Mouse (Mus musculus) CD4-positive helper T cell, adult 2 months (primary cell): ENCODE data around the gene Ccpg1.

Experiments
- DNase-seq: peaks from one replicate; pipeline ENCODE4 v3.0.0-alpha.2; 2012; ENCODE audit warnings: low read depth, missing footprints, low spot score

Gene Ccpg1

DNA sequence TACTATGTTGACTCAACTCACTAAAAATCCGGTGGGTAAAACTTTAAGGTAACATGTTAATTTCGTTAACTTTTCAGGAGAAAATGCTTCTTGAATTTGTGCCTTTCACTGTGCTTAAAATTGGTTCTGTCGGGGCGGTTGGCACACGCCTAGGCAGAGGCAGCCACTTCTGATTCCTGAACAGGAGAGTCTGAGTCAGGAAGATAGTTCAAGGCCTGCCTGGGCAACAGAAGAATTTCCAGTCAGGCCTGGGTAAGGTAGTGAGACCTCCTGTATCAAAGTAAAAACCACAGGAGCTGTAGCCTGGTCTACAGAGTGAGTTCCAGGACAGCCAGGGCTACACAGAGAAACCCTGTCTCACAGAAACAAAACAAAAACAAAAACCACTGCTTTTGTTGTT is 7.3 kb downstream of the Ccpg1 start:
- DNase-seq = no peak

DNA sequence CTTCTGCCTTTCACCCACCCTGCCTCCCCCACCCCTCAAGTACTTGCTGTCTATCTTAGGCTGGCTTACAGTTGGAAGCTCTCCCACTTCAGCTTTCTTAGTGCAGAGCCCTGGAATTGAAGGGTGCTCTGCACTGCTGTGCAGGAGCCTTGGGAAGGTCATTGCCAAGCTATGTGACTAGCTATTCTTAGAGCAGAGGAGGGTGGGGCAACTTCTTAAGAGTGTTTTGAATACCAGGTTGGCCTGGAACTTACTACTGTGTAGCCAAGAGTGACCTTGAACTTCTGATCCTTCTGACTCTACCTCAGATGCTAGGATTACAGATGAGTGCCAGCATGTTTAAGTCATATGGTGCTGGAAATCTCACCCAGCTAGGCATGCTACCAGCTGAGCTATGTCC is 10.9 kb downstream of the Ccpg1 start:
- DNase-seq = no peak

DNA sequence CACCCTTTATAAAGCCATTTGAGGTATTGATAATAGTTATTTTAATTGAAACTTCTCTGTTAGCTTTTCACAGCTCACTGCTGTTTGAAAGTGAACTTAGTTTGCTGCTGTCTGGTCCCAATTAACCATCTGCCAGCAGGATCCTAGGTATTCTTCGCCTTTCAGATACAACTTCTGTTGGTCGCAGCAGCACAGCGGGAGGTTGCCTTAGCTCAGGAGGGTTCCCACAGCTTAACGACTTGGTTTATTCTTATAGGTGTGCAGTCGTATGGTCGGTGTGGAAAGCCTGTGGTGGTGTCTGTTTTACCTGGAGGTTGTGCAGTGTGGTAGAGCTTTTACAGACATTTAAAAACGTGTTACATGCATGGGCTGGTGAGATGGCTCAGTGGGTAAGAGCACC is 11.6 kb downstream of the Ccpg1 start:
- DNase-seq = no peak

DNA sequence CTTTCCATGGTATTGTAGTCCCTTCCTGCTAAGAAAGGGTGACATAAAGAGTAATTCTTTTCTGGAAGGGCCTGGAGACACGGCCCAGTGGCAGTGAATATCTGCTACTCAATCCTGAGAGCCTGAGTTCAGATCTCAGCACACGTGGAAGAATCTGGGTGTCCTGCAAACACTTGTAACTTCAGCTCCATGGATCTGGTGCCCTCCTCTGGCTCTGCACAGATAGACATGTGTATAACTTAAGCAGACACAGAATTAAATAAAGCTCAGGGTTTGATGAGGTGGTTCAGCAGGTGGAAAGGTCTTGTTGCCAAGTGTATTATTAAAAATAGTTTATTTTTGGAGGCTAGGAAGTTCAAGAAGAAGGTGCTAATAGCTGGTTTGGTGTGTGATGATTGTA is 15.3 kb downstream of the Ccpg1 start:
- DNase-seq = no peak

DNA sequence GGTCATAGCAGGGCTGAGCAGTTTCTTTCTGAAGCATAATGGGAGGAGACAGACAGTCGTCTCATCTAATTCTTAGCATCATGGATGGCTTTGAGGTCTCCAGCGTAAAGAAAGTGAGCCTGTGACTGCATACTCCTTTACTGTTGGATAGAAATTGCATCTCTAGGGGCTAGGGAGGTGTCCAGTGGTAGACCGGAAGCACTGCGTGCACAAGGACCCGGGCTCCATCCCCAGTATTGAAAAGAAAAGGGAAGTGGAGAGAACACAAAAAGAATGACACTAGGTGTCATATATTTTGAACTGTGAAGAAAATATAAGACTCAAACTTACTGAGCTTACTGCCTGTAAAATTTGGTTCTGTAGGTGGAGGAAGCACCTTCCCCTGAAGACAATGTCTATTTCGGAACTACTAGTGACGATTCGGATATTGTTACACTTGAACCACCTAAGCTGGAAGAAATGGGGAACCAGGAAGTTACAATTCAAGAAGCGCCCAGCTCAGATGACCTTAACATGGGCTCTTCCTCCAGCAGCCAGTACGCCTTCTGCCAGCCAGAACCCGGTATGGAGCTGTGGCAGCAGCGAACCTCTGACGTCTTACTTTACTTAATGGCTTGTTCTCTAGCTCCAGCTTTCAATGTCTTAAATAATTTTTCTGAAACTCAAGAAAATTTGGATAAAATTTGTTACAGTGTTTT is 16.2 kb downstream of the Ccpg1 start:
- no peak for DNase-seq

DNA sequence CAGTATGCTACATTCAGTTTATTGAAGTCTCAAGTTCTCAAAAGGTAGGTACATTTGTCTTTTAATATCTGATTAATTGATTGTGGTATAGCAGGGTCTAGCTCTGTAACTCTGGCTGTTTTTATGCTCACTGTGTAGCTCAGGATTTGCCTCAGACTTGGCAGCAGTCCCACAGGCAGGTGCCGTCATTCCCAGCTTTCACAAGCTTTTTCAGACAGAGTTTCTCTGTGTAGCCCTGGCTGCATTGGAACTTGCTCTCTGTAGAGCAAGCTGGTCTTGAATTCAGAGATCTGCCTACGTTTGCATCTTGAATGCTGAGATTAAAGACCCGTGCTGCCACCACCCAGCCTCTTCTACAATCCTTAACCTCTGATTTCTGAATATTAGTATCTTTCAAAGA is 16.9 kb downstream of the Ccpg1 start:
- no peak for DNase-seq

DNA sequence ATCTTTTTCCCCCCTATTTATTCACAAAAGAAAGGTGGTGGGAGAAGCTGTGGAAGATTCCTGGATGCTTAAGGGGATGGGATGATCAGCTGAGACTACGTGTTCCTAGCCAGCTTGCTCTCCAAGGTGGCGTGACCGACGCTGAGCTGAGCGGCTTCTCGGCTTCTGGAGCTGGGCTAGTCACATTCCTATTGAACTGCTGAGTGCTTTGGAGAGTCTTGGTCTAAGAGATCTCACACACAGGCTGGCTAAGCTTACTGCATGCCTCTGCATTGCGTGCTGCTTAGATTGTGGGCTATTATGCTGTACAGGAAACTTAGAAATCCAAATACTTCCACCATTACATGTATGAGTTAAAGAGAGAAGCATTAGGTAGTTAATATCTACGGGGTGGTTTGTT is 18.8 kb downstream of the Ccpg1 start:
- DNase-seq = no peak

DNA sequence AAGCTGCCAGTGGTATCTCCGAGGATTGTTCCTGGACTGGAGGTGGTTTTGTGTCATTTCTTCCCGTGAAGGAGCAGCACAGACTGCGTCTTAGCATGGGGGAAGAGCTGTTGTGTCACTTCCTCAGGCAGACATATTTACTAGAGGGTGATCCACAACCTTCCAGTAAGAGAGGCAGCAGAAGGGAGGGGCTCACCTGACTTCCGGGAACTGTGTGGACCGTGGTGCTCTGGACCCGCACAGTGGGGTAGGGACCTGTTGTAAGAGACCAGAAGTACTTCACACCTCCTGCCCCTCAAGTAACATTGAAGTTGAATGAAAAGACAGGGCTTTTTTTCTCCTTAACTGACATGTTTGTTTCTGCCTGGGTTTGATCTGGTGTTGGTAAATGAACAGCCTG is 19.9 kb downstream of the Ccpg1 start:
- DNase-seq = no peak

DNA sequence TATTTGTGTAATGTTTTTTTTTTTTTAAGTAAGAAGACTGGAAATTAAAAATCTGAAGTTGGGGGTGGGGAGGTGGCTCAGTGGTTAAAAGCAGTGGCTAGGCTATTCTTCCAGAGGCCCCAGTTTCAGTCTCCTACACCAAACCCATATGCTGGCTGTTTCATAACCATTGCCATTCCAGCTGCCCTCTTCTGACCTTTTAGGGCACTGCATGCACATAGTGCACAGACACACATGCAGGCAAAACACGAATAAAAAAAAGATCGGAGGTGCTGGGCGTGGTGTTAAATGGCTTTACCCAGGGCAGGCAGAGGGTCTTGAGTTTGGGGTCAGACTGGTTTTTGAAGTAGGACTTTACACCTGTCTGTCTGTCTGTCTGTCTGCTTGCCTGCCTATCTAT is 20.9 kb downstream of the Ccpg1 start:
- peak; percentile 14 for DNase-seq

DNA sequence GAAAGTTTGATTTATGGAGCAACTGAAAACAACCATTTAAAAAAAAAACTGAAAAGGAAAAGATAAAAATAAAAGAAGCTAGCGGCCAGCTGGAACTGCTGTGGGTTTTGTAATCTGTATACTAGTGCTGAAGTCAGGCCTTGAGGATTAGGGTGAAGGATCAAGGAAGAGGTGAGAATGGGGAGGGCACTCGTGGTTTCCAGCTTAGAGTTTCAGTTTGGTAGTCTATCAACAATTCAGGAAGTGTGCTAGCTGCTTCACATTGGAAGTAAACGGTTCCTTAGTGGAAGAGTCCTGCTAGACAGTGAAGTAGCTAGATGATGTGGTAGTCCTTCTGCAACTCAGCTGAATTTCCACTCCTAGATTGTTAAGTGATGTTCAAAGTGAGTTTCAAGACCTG is 23.2 kb downstream of the Ccpg1 start:
- no peak for DNase-seq

DNA sequence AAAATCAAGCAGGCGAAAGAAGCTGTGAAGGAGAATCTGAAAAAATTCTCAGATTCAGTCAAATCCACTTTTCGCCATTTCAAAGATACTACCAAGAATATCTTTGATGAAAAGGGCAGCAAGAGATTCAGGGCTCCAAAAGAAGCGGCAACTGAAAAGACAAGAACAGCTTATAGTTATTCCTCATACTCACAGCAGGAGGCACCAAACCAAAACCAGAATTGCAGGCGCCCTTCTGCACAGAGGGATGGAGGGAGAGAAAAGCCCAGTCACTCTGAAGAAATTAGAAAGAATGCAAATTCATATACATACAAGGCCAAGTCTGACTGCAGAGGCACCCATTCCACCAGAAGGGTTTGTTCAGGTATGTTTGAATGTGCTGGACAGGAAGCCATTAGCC is 27.4 kb downstream of the Ccpg1 start:
- DNase-seq = no peak

DNA sequence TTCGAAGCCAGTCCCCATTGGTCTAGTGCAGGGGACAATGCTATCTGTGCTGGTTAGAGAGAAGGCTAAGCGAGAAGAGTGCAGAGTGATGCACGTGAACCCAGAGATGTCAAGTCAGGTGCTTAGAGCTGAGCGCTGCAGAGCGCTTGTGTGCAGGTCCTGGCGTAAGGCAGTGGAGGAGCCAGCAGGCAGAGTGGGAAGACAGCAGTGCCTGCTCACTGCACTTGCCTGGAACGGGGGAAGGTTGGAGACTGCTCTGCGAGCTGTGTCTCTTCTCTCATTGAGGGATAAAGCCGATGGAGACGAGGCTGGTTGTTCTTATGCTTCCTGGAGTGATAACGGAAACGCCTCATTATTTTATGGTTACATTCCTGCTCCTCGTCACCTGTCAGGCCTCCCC is 29.5 kb downstream of the Ccpg1 start:
- DNase-seq = no peak

DNA sequence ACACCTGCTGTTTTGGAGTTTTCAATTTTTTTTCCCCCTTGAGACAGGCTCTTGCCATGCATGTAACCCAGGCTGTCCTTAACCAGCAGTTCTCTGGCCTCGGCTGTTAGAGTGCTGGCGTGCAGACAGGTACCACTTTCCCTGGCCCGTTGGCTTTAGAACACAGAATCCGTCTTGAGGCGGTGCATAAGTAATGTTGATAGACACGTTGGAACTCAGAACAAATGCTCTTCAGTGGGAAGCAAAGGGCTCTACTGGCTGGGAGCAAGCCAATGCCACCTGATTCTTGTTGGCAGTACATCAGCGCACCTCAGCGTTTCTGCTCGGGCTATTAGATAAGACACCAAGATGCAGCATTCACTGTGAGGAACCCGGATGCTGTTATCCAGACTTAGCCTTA is 34.6 kb downstream of the Ccpg1 start:
- DNase-seq = no peak

DNA sequence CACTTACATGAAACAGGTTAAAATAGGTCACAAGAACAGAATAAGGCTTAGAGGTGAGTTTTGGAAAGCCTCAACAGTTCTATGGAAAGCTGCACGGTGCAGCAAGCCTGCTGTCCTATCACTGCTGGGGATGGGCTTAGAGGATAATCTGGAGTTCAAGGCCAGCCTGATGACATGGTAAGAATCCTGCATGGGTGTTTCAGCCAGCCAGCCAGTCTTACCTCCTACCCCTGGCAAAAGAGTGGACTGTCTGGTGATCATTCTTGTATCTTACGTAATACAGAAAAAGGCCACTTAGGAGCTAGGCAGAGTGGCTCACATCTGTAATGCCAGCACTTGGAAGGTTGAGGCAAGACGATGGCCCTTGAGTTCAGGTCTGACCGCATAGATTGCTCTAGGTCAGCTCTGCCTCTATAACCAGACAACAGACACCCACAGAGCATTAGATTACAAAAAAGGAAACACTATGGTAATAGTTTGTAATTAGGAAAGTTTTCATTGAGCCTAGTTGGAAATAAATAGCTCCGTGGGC is 35.4 kb downstream of the Ccpg1 start:
- no peak for DNase-seq

DNA sequence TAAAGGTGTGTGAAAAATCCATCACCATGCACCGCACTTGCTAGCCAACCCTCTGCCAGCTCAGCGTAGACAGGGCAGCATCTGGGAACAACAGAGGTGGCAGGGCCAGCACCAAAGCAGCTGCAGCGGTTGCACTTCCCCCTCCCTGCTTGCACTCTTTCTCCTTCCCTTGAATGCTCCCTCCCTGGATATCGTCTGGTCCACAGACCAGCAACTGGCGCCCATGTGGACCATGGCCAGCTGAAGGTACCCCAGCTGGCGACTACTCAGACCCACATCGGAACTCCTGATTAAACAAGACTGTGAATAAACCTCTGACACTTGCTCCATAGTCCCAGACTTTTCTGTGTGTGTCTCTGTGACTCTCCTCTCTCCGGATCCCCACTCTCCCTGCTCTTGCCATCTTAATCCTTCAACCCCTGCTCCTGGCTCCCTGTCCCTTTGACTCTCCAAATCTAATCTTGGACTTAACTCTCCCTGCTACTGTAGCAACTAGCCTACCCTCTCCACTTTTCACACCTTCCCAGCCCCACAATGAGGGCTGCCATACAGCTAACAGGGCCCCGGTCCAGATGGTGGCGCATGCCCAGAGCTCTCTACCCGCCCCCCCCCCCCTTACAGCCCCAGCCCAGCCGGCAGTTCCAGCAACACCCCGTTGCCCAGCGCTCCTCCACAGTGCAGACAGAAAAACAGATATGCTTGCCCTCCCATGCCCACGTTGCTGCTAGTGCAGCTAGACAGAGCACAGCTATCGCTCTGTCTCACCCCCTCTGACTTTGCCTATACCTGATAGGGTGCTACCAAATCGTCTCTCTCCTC is 40.8 kb downstream of the Ccpg1 start:
- no peak for DNase-seq

DNA sequence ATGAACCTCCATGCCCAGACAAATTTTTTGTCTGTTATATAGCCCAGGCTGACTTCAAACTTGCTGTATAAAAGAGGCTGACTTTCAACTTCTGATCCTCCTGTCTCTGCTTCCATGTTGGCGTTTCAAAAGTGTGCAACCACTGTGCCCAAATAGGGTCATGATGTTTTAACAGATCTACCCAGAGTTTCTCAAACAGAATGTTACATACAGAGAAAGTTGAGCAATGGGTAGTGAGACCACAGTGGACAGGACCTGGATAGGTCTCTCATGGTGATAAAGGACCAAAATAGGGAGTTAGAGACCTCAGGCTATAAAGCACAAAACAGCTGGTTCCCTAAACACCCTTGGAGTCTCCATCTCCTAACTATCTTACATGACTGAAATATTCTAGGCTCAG is 45.2 kb downstream of the Ccpg1 start:
- no peak for DNase-seq

DNA sequence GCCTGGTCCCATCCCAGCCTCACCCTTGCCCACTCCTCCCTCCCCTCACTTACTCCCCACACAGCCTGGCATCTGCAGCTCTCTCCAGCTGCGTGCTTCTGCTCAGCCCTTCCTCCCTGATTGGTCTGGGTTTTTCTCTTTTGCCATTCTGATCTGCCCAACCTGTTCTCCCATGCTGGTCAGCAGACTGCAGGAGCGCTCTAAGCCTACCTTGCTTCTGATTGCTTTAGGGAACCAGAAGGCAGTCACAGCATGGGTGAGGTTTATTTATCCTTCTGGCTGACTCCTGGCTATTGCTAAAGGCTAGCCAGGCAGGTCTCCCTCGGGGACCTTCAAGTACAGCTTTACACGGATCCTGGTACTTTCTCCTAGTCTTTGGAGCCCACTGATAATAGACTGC is 46.2 kb downstream of the Ccpg1 start:
- no peak for DNase-seq

DNA sequence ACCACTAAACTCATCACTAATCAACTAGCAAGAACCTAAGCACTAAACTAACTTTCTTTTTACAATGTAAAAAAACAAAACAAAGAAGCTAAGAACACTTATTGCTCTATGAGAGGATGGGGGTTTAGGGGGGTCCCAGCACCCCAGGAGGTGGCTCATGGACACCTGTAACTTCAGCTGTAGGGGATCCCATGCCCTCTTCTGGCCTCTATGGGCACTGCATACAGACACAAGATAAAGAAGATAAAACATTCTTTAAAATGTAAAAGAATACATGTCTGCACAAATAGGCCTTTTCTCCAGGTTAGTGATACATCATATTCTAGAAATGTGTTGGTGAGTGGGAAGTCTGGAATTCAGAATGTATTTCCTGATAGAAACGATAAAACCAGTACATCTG is 48.2 kb downstream of the Ccpg1 start:
- DNase-seq = no peak

DNA sequence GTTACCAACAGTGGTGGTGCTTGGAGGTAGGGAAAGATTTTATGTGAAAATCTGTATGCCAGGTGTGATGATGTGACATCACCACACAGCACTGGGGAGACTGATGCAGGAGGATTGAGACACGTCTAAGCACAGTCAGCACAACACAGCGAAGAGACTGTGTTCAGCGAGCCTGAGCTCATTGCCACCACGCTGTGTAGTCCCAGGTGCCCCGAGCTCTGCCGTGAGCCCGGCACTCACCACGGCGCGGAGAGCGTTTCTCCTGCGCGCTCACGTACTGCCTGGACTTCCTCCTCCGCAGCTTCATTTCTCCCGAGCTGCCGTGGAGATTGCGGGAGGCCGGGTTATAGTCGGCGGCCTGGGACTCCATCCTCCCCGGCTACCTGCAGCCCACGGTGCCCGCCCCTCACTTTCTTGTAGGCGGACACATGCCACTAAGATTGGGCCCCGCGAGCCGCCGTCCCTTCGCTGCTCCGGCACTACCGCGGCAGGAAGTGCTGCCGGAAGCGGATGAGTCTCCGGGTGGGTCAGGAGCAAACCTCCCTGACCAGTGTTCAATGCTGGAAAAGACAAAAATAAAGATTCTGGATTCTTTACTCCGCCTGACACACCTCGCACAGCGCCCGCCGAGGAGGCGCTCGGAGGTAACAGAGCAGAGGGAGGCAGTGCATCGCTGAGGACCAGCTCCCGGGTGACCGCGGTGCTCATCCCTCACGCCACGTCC is 54.2 kb downstream of the Ccpg1 start:
- DNase-seq = peak; percentile 92

DNA sequence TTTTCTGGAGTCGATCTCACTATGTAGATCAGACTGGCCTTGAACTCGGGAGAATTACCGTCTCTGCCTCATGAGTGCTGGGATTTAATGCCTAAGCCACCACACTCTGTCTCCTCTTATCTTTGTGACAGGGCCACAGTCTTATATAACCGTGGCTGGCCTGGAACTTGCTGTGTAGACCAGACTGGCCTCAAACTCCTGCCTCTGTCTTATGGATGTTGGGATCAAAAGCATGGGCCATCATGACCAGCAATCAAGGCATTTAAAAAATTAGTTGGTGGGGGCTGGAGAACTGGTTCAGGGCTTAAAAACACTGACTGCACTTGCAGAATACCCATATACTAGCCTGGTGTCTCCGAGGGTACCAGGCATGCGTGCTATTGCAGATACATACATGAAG is 54.9 kb downstream of the Ccpg1 start, which contains the start of gene Pigb:
TSS of gene Pigb (minus strand) at position 299 of the 400 bp plus-strand sequence.
- no peak for DNase-seq

DNA sequence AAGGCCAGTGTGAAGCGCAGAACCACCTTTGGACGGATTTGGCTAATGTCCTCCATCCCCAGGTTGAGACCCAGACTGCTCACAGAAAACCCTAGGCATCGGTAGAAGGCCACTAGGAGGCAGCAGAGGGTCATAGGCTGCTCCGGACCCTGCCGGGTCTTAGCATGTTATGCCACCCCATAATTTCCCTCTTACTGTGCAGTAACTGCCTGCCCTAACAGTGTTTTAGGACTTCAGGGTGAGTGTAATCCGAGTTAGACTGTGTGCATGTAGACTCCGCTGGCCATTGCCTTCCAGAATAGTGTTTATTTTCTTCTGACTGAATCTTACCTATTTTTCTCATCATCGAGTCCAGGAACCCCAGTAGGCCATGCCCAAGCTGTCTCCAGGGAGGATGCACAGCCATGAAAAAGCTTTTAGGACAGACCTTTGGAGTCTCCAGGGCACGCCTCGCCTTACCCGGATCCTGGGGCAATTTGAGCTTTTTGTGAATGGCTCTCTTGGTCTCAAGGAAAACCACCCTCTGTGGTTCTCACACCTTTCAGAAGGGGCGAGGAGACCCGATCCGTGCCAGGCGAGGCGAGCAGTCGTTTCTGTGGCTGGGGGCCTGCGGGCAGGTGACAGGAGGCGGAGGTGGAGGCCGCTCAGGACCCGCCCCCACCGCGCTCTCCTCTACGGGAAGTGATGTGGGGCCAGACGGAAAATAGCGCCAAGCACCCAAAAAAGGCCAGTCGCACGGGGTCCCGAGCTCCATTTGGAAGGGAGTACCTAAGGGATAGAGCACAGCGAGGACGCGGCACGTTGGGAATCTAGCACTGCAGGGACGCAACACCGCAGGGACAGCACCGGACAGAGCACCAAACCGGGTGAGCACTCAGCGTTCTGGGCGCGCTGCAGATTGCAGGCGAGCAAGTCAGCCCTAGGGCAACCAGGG is 59.2 kb downstream of the Ccpg1 start, which contains the start of gene Rab27a:
TSS of gene Rab27a (plus strand) at position 709 of the 934 bp plus-strand sequence.
- peak; percentile 89 for DNase-seq
